Mouse (Mus musculus) olfactory bulb, adult 2 months (tissue): ENCODE measurements around the gene C1rb.

Source experiments
- CTCF ChIP-seq: fragments of 200-500 bp; IDR thresholded peaks from 2 replicates; pipeline ENCODE4 v1.5.1; 2012; ENCODE audit warnings: low read depth, mild to moderate bottlenecking, low read length, moderate library complexity; ENCODE audit not compliant: insufficient read depth
- POLR2A ChIP-seq: fragments of 200-500 bp; IDR thresholded peaks from 2 replicates; pipeline ENCODE4 v1.6.1; 2012; ENCODE audit warnings: mild to moderate bottlenecking, low read depth, low read length, moderate library complexity; ENCODE audit not compliant: insufficient read depth

GRCm38 (mm10) chr6:124549023-124549550 lies 21.0 kb upstream of the C1rb start:
- TF ChIP-seq CTCF: no peak
- TF ChIP-seq POLR2A: no peak
